Mouse (Mus musculus) CH12.LX (cell line): ENCODE measurements around the gene Mapk6. TPM values are rescaled to one million over a fixed set of nuclear protein-coding genes. Genes with fewer than 3 reads are reported as not detected.

ENCODE experiments used
- DNase-seq: peaks from one replicate; pipeline ENCODE4 v3.0.0-alpha.2; 2013; ENCODE audit errors: extremely low read depth
- H3K27ac ChIP-seq: 2 replicates; pipeline ENCODE4 v1.5.1; 2012; ENCODE audit warnings: low read depth, mild to moderate bottlenecking, control low read depth, moderate library complexity; ENCODE audit not compliant: insufficient read depth
- H3K27me3 ChIP-seq: replicated peaks from 2 replicates; pipeline ENCODE3; 2012; ENCODE audit warnings: inconsistent platforms
- H3K36me3 ChIP-seq, 2 experiments: replicated peaks in 1 of 2; 2 replicates each; pipeline versions ENCODE3 to v1.6.1; 2012; ENCODE audit warnings: inconsistent platforms in 1 of 2, low read length in 1 of 2, mild to moderate bottlenecking in 1 of 2, mixed read lengths in 1 of 2, moderate library complexity in 1 of 2; ENCODE audit not compliant: control insufficient read depth in 1 of 2, insufficient read depth in 1 of 2
- H3K4me1 ChIP-seq, 2 experiments: 2 replicates each; pipeline ENCODE4 v1.6.1; 2012; ENCODE audit warnings: inconsistent platforms in 1 of 2, moderate library complexity in 1 of 2; ENCODE audit not compliant: insufficient read depth in 2 of 2, control insufficient read depth in 1 of 2
- H3K4me2 ChIP-seq: 2 replicates; pipeline ENCODE4 v1.6.1; 2012; ENCODE audit warnings: low read depth, mild to moderate bottlenecking, control low read depth; ENCODE audit not compliant: poor library complexity, insufficient read depth, severe bottlenecking
- H3K4me3 ChIP-seq, 3 experiments: fragments of 150-350 bp in 1 of 3; sonication (generic) in 1 of 3; replicated peaks in 1 of 3; 2 replicates each; pipeline versions ENCODE3 to v1.5.1; 2011 to 2012; ENCODE audit warnings: low read depth in 2 of 3, low read length in 2 of 3, mild to moderate bottlenecking in 2 of 3, moderate library complexity in 2 of 3, control low read depth in 1 of 3, improper control_type of control experiment in 1 of 3, inconsistent platforms in 1 of 3, mixed read lengths in 1 of 3; ENCODE audit not compliant: poor library complexity in 1 of 3
- H3K79me2 ChIP-seq: replicated peaks from 2 replicates; pipeline ENCODE4 v1.6.1; 2012; ENCODE audit warnings: mild to moderate bottlenecking, moderate library complexity; ENCODE audit not compliant: control insufficient read depth, poor library complexity, insufficient read depth, severe bottlenecking; ENCODE audit errors: extremely low read depth
- H3K9ac ChIP-seq: 2 replicates; pipeline ENCODE4 v1.6.1; 2012; ENCODE audit warnings: low read depth, mild to moderate bottlenecking, control low read depth, moderate library complexity; ENCODE audit not compliant: insufficient read depth
- H3K9me3 ChIP-seq: replicated peaks from 2 replicates; pipeline ENCODE3; 2012; ENCODE audit warnings: low read length, inconsistent platforms, mixed read lengths
- BHLHE40 ChIP-seq: IDR thresholded peaks from 2 replicates; pipeline ENCODE4 v1.6.1; 2011; ENCODE audit warnings: mild to moderate bottlenecking, low read depth, low read length, improper control_type of control experiment
- CHD1 ChIP-seq: IDR thresholded peaks from 2 replicates; pipeline ENCODE4 v1.6.1; 2012; ENCODE audit warnings: low read depth, low read length, improper control_type of control experiment, inconsistent platforms
- CHD2 ChIP-seq: IDR thresholded peaks from 2 replicates; pipeline ENCODE4 v1.6.1; 2011; ENCODE audit warnings: low read length, improper control_type of control experiment
- E2F4 ChIP-seq: IDR thresholded peaks from 2 replicates; pipeline ENCODE4 v1.6.1; 2011; ENCODE audit warnings: low read depth, low read length, improper control_type of control experiment; ENCODE audit not compliant: insufficient replicate concordance
- ELF1 ChIP-seq: IDR thresholded peaks from 2 replicates; pipeline ENCODE4 v1.6.1; 2014; ENCODE audit warnings: low read depth, mild to moderate bottlenecking, inconsistent platforms, low read length, improper control_type of control experiment
- EP300 ChIP-seq: IDR thresholded peaks from 2 replicates; pipeline ENCODE4 v1.6.1; 2011; ENCODE audit warnings: low read length, improper control_type of control experiment
- HCFC1 ChIP-seq: IDR thresholded peaks from 2 replicates; pipeline ENCODE4 v1.6.1; 2012; ENCODE audit warnings: low read depth, mild to moderate bottlenecking, inconsistent platforms, low read length, improper control_type of control experiment
- KAT2A ChIP-seq: IDR thresholded peaks from 2 replicates; pipeline ENCODE4 v1.6.1; 2012; ENCODE audit warnings: low read length, improper control_type of control experiment, inconsistent platforms; ENCODE audit not compliant: insufficient replicate concordance
- MAZ ChIP-seq: IDR thresholded peaks from 2 replicates; pipeline ENCODE4 v1.6.1; 2012; ENCODE audit warnings: low read depth, mild to moderate bottlenecking, inconsistent platforms, low read length, improper control_type of control experiment, moderate library complexity
- MEF2A ChIP-seq: IDR thresholded peaks from 2 replicates; pipeline ENCODE4 v1.6.1; 2014; ENCODE audit warnings: low read depth, mild to moderate bottlenecking, inconsistent platforms, low read length, improper control_type of control experiment, borderline replicate concordance
- MXI1 ChIP-seq: IDR thresholded peaks from 2 replicates; pipeline ENCODE4 v1.6.1; 2011; ENCODE audit warnings: mild to moderate bottlenecking, low read depth, low read length, improper control_type of control experiment
- NRF1 ChIP-seq: IDR thresholded peaks from 2 replicates; pipeline ENCODE4 v1.6.1; 2014; ENCODE audit warnings: low read depth, mild to moderate bottlenecking, inconsistent platforms, low read length, improper control_type of control experiment, moderate library complexity
- POLR2A ChIP-seq: IDR thresholded peaks from 2 replicates; pipeline ENCODE4 v1.6.1; 2011; ENCODE audit warnings: low read depth, mild to moderate bottlenecking, improper control_type of control experiment, low read length
- POLR2AphosphoS2 ChIP-seq: IDR thresholded peaks from 2 replicates; pipeline ENCODE4 v1.6.1; 2011; ENCODE audit warnings: low read depth, low read length, improper control_type of control experiment
- RAD21 ChIP-seq: IDR thresholded peaks from 2 replicates; pipeline ENCODE4 v1.6.1; 2011; ENCODE audit warnings: low read depth, mild to moderate bottlenecking, low read length, improper control_type of control experiment, moderate library complexity
- RCOR1 ChIP-seq: conservative IDR thresholded peaks from 2 replicates; pipeline ENCODE4 v1.6.1; 2012; ENCODE audit warnings: low read depth, mild to moderate bottlenecking, inconsistent platforms, low read length, improper control_type of control experiment
- TBP ChIP-seq: conservative IDR thresholded peaks from 2 replicates; pipeline ENCODE4 v1.6.1; 2011; ENCODE audit warnings: low read depth, low read length, improper control_type of control experiment
- UBTF ChIP-seq: IDR thresholded peaks from 2 replicates; pipeline ENCODE4 v1.6.1; 2012; ENCODE audit warnings: low read depth, mild to moderate bottlenecking, inconsistent platforms, low read length, improper control_type of control experiment, moderate library complexity
- USF1 ChIP-seq: IDR thresholded peaks from 2 replicates; pipeline ENCODE4 v1.6.1; 2014; ENCODE audit warnings: low read depth, mild to moderate bottlenecking, inconsistent platforms, low read length, improper control_type of control experiment
- ZC3H11A ChIP-seq: IDR thresholded peaks from 2 replicates; pipeline ENCODE4 v1.6.1; 2012; ENCODE audit warnings: low read depth, mild to moderate bottlenecking, inconsistent platforms, low read length, improper control_type of control experiment
- ZNF384 ChIP-seq: IDR thresholded peaks from 2 replicates; pipeline ENCODE4 v1.6.1; 2012; ENCODE audit warnings: low read depth, low read length, improper control_type of control experiment, inconsistent platforms
- dilution Hi-C: fragments of 300-500 bp; cut with MboI; formaldehyde crosslinking; loops from 2 replicates; pipeline ENCODE4 v1.14.3; 2020; ENCODE audit warnings: low sequenced_read_pairs; ENCODE audit not compliant: extremely low pct_unique_long_range_greater_than_20kb, extremely low pct_ligation_motif_present
- in situ Hi-C: fragments of 300-500 bp; cut with MboI; formaldehyde crosslinking; loops from 3 replicates; pipeline ENCODE4 v1.14.3; 2019; ENCODE audit warnings: low sequenced_read_pairs, low pct_ligation_motif_present, low pct_unique_long_range_greater_than_20kb, mixed read lengths
- polyA plus RNA-seq: library from polyadenylated mRNA; unstranded; fragments of >175 nt; gene quantifications from 2 replicates; pipeline ENCODE4 v1.2.1, GENCODE M21; 2012; ENCODE audit warnings: low read depth; ENCODE audit not compliant: insufficient read length
- total RNA-seq, 2 experiments: library from RNA; depleted of rRNA; stranded (reverse); fragments of 300-350 nt in 1 of 2; fragments of >200 nt in 1 of 2; gene quantifications; 2 replicates each; pipeline ENCODE4 v1.2.3; 2012 to 2014

Mapk6 gene
- total and polyA plus RNA-seq, 3 experiments = 23.3 to 62.2 (median 34.2) TPM

DNA sequence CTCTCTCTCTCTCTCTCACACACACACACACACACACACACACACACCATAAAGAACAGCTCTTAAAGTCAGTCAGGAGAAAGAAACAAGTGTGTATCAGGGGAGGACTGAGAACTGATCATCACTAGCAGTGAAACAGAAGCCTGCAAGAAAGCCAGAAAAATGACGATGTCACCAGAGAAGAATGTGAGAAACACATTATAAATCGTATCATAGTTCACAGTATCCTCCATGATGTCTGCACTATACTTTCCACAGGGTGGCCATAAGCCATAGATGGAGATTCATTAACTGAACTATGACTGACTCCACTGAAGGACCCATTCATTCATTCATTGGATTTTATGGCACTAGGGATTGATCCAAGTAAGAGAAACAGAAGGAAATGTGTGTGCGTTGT is 6.3 kb downstream of the Mapk6 start:
- dilution Hi-C loops (no loop called here), in situ Hi-C loops (no loop called here)
- no peaks in the 10 kb centered on the region for H3K27me3 ChIP-seq
- peaks cover 4 to 36% of the 10 kb centered on the region in 2 experiments for H3K36me3 ChIP-seq
- H3K4me1 ChIP-seq = peaks cover 3 to 65% of the 10 kb centered on the region in 2 experiments
- peaks cover 87% of the 10 kb centered on the region for H3K79me2 ChIP-seq
- no peak overlapping the region for H3K4me3 ChIP-seq
- H3K27ac ChIP-seq = no peak overlapping the region
- H3K4me2 ChIP-seq = no peak overlapping the region
- H3K9ac ChIP-seq = no peak overlapping the region
- no peak for DNase-seq
- TF ChIP-seq E2F4 (no peak), ZC3H11A (no peak), POLR2A (no peak), UBTF (no peak), RCOR1 (no peak), KAT2A (no peak), MXI1 (no peak), MAZ (no peak), HCFC1 (no peak), CHD2 (no peak), ELF1 (no peak)
- H3K9me3 ChIP-seq = no peaks in the 10 kb centered on the region

DNA sequence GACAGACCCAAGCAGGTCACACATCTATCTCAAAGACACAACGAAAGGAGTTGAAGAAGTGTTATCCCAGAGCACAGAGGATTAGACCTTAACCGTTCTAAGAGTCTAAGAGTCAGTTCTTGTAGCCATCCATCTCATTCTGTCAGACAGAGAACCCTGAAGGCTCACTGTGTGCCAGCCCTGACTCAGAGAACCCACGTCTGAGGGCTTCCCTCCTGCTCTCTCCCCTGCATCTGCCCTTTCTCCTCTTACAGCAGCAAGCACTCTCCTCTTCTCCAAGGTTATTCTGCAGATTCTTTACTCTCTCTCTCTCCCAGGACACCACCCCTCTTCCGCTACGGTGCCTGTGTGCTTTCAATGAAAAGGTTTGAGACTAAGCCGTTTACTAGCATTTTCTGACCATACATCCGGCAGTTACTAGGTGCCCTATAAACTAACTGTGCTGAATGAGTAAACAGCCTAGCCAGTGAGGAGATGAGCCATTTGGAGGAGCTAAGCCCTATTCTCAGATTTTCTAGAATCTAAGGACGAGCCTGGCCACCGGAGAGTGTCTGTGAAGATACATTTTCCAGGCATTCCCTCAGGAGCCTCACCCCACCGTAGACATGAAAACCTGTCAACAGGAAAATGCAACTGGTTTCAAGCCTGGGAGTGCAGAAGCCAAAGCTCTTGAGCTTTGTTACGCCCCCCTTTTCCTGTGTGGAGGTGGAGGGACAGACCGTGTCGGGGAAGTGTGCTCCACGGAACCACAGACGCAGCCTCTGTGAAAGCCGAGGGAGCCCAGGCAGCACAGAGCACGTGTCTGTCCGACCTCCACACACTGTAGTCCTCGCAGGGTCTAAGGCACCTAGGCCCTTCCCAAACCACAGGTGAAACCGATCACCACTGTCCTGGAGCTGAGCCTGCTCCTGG is 8.0 kb downstream of the Mapk6 start:
- dilution Hi-C loops (no loop called here), in situ Hi-C loops (no loop called here)
- H3K27me3 ChIP-seq = no peaks in the 10 kb centered on the region
- H3K79me2 ChIP-seq = peaks cover 90% of the 10 kb centered on the region
- no peak overlapping the region for H3K27ac ChIP-seq
- DNase-seq = no peak
- no peak overlapping the region for H3K9ac ChIP-seq
- H3K4me3 ChIP-seq = no peak overlapping the region
- H3K4me2 ChIP-seq = no peak overlapping the region
- peaks cover 17 to 51% of the 10 kb centered on the region in 2 experiments for H3K36me3 ChIP-seq
- H3K9me3 ChIP-seq = no peaks in the 10 kb centered on the region
- TF ChIP-seq ZC3H11A (no peak), ELF1 (no peak), POLR2AphosphoS2 (no peak), CHD2 (no peak), USF1 (no peak), HCFC1 (no peak), BHLHE40 (no peak), TBP (no peak), CHD1 (no peak), ZNF384 (no peak), NRF1 (no peak), MXI1 (no peak), MEF2A (no peak), EP300 (no peak), RAD21 (no peak)
- peaks cover 3 to 58% of the 10 kb centered on the region in 2 experiments for H3K4me1 ChIP-seq
